Mouse (Mus musculus): ENCODE data around the gene Cdkn2d.
A peak's percentile ranks its signal among the peaks of the same experiment; 100 is the strongest.

Cdkn2d gene

GRCm38 (mm10) chr9:21244428-21245112 is 46.6 kb downstream of the Cdkn2d start:
- no peak for DNase-seq (ENCODE audit: low read depth)

- DNase-seq (ENCODE audit: low read depth) = no peak
These were observed 47.3 kb downstream of the Cdkn2d start for GRCm38 (mm10) chr9:21243826-21244427.

- peak; percentile 77 for DNase-seq (ENCODE audit: low read depth)
These were observed 49.9 kb downstream of the Cdkn2d start for GRCm38 (mm10) chr9:21241343-21241742.

- DNase-seq (ENCODE audit: low read depth) = no peak
These were observed 51.8 kb downstream of the Cdkn2d start for GRCm38 (mm10) chr9:21239465-21239848.

- DNase-seq (ENCODE audit: low read depth) = peak; percentile 84
These were observed 52.3 kb downstream of the Cdkn2d start, which contains the start of gene Keap1 for GRCm38 (mm10) chr9:21238733-21239464. TSS of gene Keap1 (minus strand) at chr9:21239361.
